Mouse (Mus musculus): Measurements from ENCODE around the gene Mstn.

Gene Mstn

GRCm38 (mm10) chr1:53061340-53061739, at the start of gene Mstn:
Gene Mstn, plus strand, starts transcription at chr1:53061640.
- no peak for DNase-seq

- no peak for DNase-seq
Measured at GRCm38 (mm10) chr1:53014716-53015115, 46.7 kb upstream of the Mstn start.

- no peak for DNase-seq
Measured at GRCm38 (mm10) chr1:53015606-53016005, 45.8 kb upstream of the Mstn start.

GRCm38 (mm10) chr1:53018746-53019505, 42.5 kb upstream of the Mstn start:
- DNase-seq: no peak

GRCm38 (mm10) chr1:53020079-53020478, 41.4 kb upstream of the Mstn start, which contains the start of gene 1700019D03Rik:
Gene 1700019D03Rik, minus strand, starts transcription at chr1:53020179.
- no peak for DNase-seq

GRCm38 (mm10) chr1:53032550-53032949, 28.9 kb upstream of the Mstn start:
- DNase-seq: no peak

- no peak for DNase-seq
Measured at GRCm38 (mm10) chr1:53037443-53037871, 24.0 kb upstream of the Mstn start.

- no peak for DNase-seq
Measured at GRCm38 (mm10) chr1:53049763-53050427, 11.5 kb upstream of the Mstn start.

- peak; percentile 30 to 34 for DNase-seq
Measured at GRCm38 (mm10) chr1:53053087-53054022, 8.1 kb upstream of the Mstn start.

GRCm38 (mm10) chr1:53059106-53059505, 2.3 kb upstream of the Mstn start:
- DNase-seq: no peak

- DNase-seq: no peak
Measured at GRCm38 (mm10) chr1:53060499-53060898, 941 bp upstream of the Mstn start.

- DNase-seq: no peak
Measured at GRCm38 (mm10) chr1:53061871-53062608, 600 bp downstream of the Mstn start.

GRCm38 (mm10) chr1:53063921-53064320, 2.5 kb downstream of the Mstn start:
- DNase-seq: no peak

- no peak for DNase-seq
Measured at GRCm38 (mm10) chr1:53069726-53070514, 8.5 kb downstream of the Mstn start.

GRCm38 (mm10) chr1:53070664-53071175, 9.3 kb downstream of the Mstn start:
- no peak for DNase-seq

- no peak for DNase-seq
Measured at GRCm38 (mm10) chr1:53076656-53077055, 15.2 kb downstream of the Mstn start.

- peak in 1 of 2 experiments; percentile 2 for DNase-seq
Measured at GRCm38 (mm10) chr1:53079876-53080275, 18.4 kb downstream of the Mstn start.

- no peak for DNase-seq
Measured at GRCm38 (mm10) chr1:53080603-53081002, 19.2 kb downstream of the Mstn start.

- no peak for DNase-seq
Measured at GRCm38 (mm10) chr1:53085256-53085655, 23.8 kb downstream of the Mstn start.

GRCm38 (mm10) chr1:53085991-53086390, 24.6 kb downstream of the Mstn start:
- DNase-seq: no peak

- DNase-seq: peak in 1 of 2 experiments; percentile 4
Measured at GRCm38 (mm10) chr1:53093180-53093579, 31.7 kb downstream of the Mstn start.

Data from lung, adult 18-20 months (tissue).